Mouse (Mus musculus) liver, embryonic 13.5 days (tissue): ENCODE data around the gene Cracr2b. TPM values are rescaled to one million over a fixed set of nuclear protein-coding genes. Genes with fewer than 3 reads are reported as not detected.

Experiments used
- ATAC-seq: fragments of 200-750 bp; cut with Nextera tagmentation; 2 replicates; pipeline ENCODE4 v1.8.0; 2017; ENCODE audit warnings: low read depth, mild to moderate bottlenecking, moderate number of reproducible peaks, moderate library complexity
- DNase-seq: peaks from one replicate; pipeline ENCODE4 v3.0.0; 2022
- H3K27ac ChIP-seq: fragments of 300-500 bp; sonication (generic); 2 replicates; pipeline ENCODE4 v1.5.1; 2015; ENCODE audit warnings: moderate library complexity, mild to moderate bottlenecking, inconsistent platforms
- H3K27me3 ChIP-seq: fragments of 300-500 bp; sonication (generic); 2 replicates; pipeline ENCODE4 v1.6.1; 2015; ENCODE audit warnings: mild to moderate bottlenecking, inconsistent platforms
- H3K36me3 ChIP-seq: fragments of 300-500 bp; sonication (generic); 2 replicates; pipeline ENCODE4 v1.6.1; 2015; ENCODE audit warnings: mild to moderate bottlenecking, inconsistent platforms
- H3K4me1 ChIP-seq: fragments of 300-500 bp; sonication (generic); replicated peaks from 2 replicates; pipeline ENCODE4 v1.6.1; 2015; ENCODE audit warnings: inconsistent platforms
- H3K4me2 ChIP-seq: fragments of 300-500 bp; sonication (generic); 2 replicates; pipeline ENCODE4 v1.6.1; 2015; ENCODE audit warnings: inconsistent platforms, mild to moderate bottlenecking, moderate library complexity
- H3K4me3 ChIP-seq: fragments of 300-500 bp; sonication (generic); replicated peaks from 2 replicates; pipeline ENCODE4 v1.5.1; 2015; ENCODE audit warnings: mild to moderate bottlenecking, inconsistent platforms
- H3K9ac ChIP-seq: fragments of 300-500 bp; sonication (generic); 2 replicates; pipeline ENCODE4 v1.6.1; 2015; ENCODE audit warnings: mild to moderate bottlenecking, inconsistent platforms
- H3K9me3 ChIP-seq: fragments of 300-500 bp; sonication (generic); replicated peaks from 2 replicates; pipeline ENCODE4 v1.6.1; 2016; ENCODE audit warnings: inconsistent platforms
- WGBS: fragments of 180-500 bp; shearing (Covaris S2); methylation state at CpG from one replicate; pipeline ENCODE4 v1.1.7; 2015; ENCODE audit not compliant: insufficient replicate concordance; 5-methylcytosine and 5-hydroxymethylcytosine counted together
- polyA plus RNA-seq: library from polyadenylated mRNA; unstranded; fragments of >200 nt; fragmentation: Nextera tagmentation; extraction: Ambion mirVana; gene quantifications from 2 replicates; pipeline ENCODE4 v1.2.1, GENCODE M21; 2015

The Cracr2b gene
- polyA plus RNA-seq, result 3.6 and 4.0 TPM in 2 replicates

GRCm38 (mm10) chr7:141460391-141461113 lies at the start of gene Cracr2b:
Gene Cracr2b (plus strand): TSS chr7:141461094.
- no peaks in the 10 kb centered on the region for H3K36me3 ChIP-seq
- H3K4me3 ChIP-seq, result peak within 1 kb of the TSS; percentile 54
- no peak within 1 kb of the TSS for H3K27ac ChIP-seq
- 55% methylated on average over 15 of the region's 15 CpGs for WGBS
- H3K27me3 ChIP-seq, result peaks cover 70% of the 10 kb centered on the region
- peak within 1 kb of the TSS; percentile 71 for H3K4me2 ChIP-seq
- ATAC-seq (no peak), DNase-seq (no peak)
- no peaks in the 10 kb centered on the region for H3K9me3 ChIP-seq
- H3K9ac ChIP-seq, result peak within 1 kb of the TSS; percentile 64
- H3K4me1 ChIP-seq, result peaks cover 52% of the 10 kb centered on the region

GRCm38 (mm10) chr7:141411667-141412066 lies 49.2 kb upstream of the Cracr2b start:
- H3K4me2 ChIP-seq, result no peak overlapping the region
- ATAC-seq (no peak), DNase-seq (no peak)
- no peak overlapping the region for H3K4me3 ChIP-seq
- H3K27me3 ChIP-seq, result no peaks in the 10 kb centered on the region
- H3K9ac ChIP-seq, result no peak overlapping the region
- H3K27ac ChIP-seq, result no peak overlapping the region
- WGBS, result 85% methylated on average over 1 of the region's 1 CpGs
- peaks cover 34% of the 10 kb centered on the region for H3K4me1 ChIP-seq
- no peaks in the 10 kb centered on the region for H3K9me3 ChIP-seq
- peaks cover 30% of the 10 kb centered on the region for H3K36me3 ChIP-seq

GRCm38 (mm10) chr7:141413331-141413730 lies 47.6 kb upstream of the Cracr2b start:
- Histone ChIP-seq H3K36me3 (peaks cover 20% of the 10 kb centered on the region), H3K9me3 (no peaks in the 10 kb centered on the region), H3K4me3 (peak overlapping the region; percentile 75), H3K27ac (peak overlapping the region; percentile 78), H3K4me2 (peak overlapping the region; percentile 96), H3K4me1 (peaks cover 34% of the 10 kb centered on the region), H3K27me3 (no peaks in the 10 kb centered on the region), H3K9ac (peak overlapping the region; percentile 87)
- ATAC-seq, result peak; percentile 6
- no peak for DNase-seq
- WGBS, result 4% methylated on average over 16 of the region's 16 CpGs

GRCm38 (mm10) chr7:141413809-141414584 lies 46.9 kb upstream of the Cracr2b start, which contains the start of gene Gatd1:
Gene Gatd1 (minus strand): TSS chr7:141414136.
- Histone ChIP-seq H3K4me1 (peaks cover 38% of the 10 kb centered on the region), H3K27ac (peak within 1 kb of the TSS; percentile 79), H3K36me3 (peaks cover 15% of the 10 kb centered on the region), H3K4me2 (peak within 1 kb of the TSS; percentile 96), H3K9ac (peak within 1 kb of the TSS; percentile 87), H3K9me3 (no peaks in the 10 kb centered on the region), H3K27me3 (no peaks in the 10 kb centered on the region), H3K4me3 (peak within 1 kb of the TSS; percentile 75)
- WGBS, result under 1% methylated on average over 54 of the region's 56 CpGs
- DNase-seq (peak; percentile 99), ATAC-seq (peak; percentile 93)

- WGBS, result 73% methylated on average over 6 of the region's 6 CpGs
- H3K4me2 ChIP-seq, result no peak overlapping the region
- no peak overlapping the region for H3K4me3 ChIP-seq
- ATAC-seq (no peak), DNase-seq (no peak)
- no peak overlapping the region for H3K27ac ChIP-seq
- no peak overlapping the region for H3K9ac ChIP-seq
- peaks cover 34% of the 10 kb centered on the region for H3K4me1 ChIP-seq
- no peaks in the 10 kb centered on the region for H3K27me3 ChIP-seq
- no peaks in the 10 kb centered on the region for H3K9me3 ChIP-seq
- H3K36me3 ChIP-seq, result no peaks in the 10 kb centered on the region
Observed at GRCm38 (mm10) chr7:141416144-141416841, 44.6 kb upstream of the Cracr2b start.

GRCm38 (mm10) chr7:141417731-141418681 lies 42.9 kb upstream of the Cracr2b start:
- no peak overlapping the region for H3K4me2 ChIP-seq
- H3K36me3 ChIP-seq, result no peaks in the 10 kb centered on the region
- ATAC-seq (no peak), DNase-seq (no peak)
- peaks cover 21% of the 10 kb centered on the region for H3K4me1 ChIP-seq
- no peaks in the 10 kb centered on the region for H3K9me3 ChIP-seq
- no peak overlapping the region for H3K9ac ChIP-seq
- H3K27me3 ChIP-seq, result no peaks in the 10 kb centered on the region
- no peak overlapping the region for H3K27ac ChIP-seq
- 63% methylated on average over 8 of the region's 8 CpGs for WGBS
- no peak overlapping the region for H3K4me3 ChIP-seq

- no peak for DNase-seq
- 44% methylated on average over 7 of the region's 7 CpGs for WGBS
Observed at GRCm38 (mm10) chr7:141418970-141419369, 41.9 kb upstream of the Cracr2b start.

GRCm38 (mm10) chr7:141420030-141420702 lies 40.7 kb upstream of the Cracr2b start:
- peak overlapping the region; percentile 16; the same call in 1 of the 2 replicates for H3K27ac ChIP-seq
- no peak overlapping the region for H3K4me3 ChIP-seq
- H3K4me2 ChIP-seq, result no peak overlapping the region
- H3K36me3 ChIP-seq, result no peaks in the 10 kb centered on the region
- no peaks in the 10 kb centered on the region for H3K9me3 ChIP-seq
- WGBS, result 51% methylated on average over 9 of the region's 9 CpGs
- DNase-seq (no peak), ATAC-seq (peak; percentile 52; the same call in 1 of the 2 replicates)
- H3K4me1 ChIP-seq, result peaks cover 6% of the 10 kb centered on the region
- H3K27me3 ChIP-seq, result no peaks in the 10 kb centered on the region; the same call in 1 of the 2 replicates
- no peak overlapping the region for H3K9ac ChIP-seq

More at GRCm38 (mm10) chr7:141418970-141419369, 41.9 kb upstream of the Cracr2b start:
- Histone ChIP-seq H3K4me3 (no peak overlapping the region), H3K4me1 (peaks cover 14% of the 10 kb centered on the region), H3K4me2 (no peak overlapping the region), H3K9me3 (no peaks in the 10 kb centered on the region), H3K27ac (no peak overlapping the region), H3K36me3 (no peaks in the 10 kb centered on the region), H3K9ac (no peak overlapping the region), H3K27me3 (no peaks in the 10 kb centered on the region; the same call in 1 of the 2 replicates)
- ATAC-seq, result no peak

GRCm38 (mm10) chr7:141423811-141424210 lies 37.1 kb upstream of the Cracr2b start:
- no peaks in the 10 kb centered on the region for H3K36me3 ChIP-seq
- no peak overlapping the region for H3K4me2 ChIP-seq
- DNase-seq, result no peak
- H3K9ac ChIP-seq, result no peak overlapping the region
- ATAC-seq, result no peak
- no peak overlapping the region for H3K27ac ChIP-seq
- H3K9me3 ChIP-seq, result no peaks in the 10 kb centered on the region
- peaks cover 17% of the 10 kb centered on the region for H3K4me1 ChIP-seq
- H3K27me3 ChIP-seq, result peaks cover 3% of the 10 kb centered on the region
- no peak overlapping the region for H3K4me3 ChIP-seq
- WGBS, result 48% methylated on average over 4 of the region's 4 CpGs
